ENCODE assay signal across 15 mouse cellular contexts in genomic region chr1:93767600-93767999, GRCm38 (mm10).
"Had no signal": no experiment of that assay in that cellular context is flagged by ENCODE, and none has a peak within 500 bp of the region (broad histone marks: within the 10 kb centered on the region; RNA-seq: fewer than 3 reads in every experiment).

No protein-coding gene starts in this region.

- H3K9ac ChIP-seq: neural tube, embryonic 15.5 days; stomach, embryonic 15.5 days had no signal

- H3K4me1 ChIP-seq: neural tube, embryonic 15.5 days; stomach, embryonic 15.5 days had no signal

- H3K4me3 ChIP-seq: neural tube, embryonic 15.5 days; stomach, embryonic 15.5 days had no signal

- H3K27me3 ChIP-seq: neural tube, embryonic 15.5 days; stomach, embryonic 15.5 days had no signal

- DNase-seq: retina, postnatal 1 day; right cerebral cortex, adult 18-20 months; right cerebral cortex, postnatal 14 days; right cerebral cortex, postnatal 25 days; right cerebral cortex, postnatal 4 days; spleen, adult 18-20 months; thymus, adult 18-20 months; thymus, adult 2 months; thymus, postnatal 14 days; thymus, postnatal 25 days; thymus, postnatal 36 days; thymus, postnatal 4 days had no signal

- H3K9me3 ChIP-seq: neural tube, embryonic 15.5 days; stomach, embryonic 15.5 days had no signal

- H3K4me2 ChIP-seq: neural tube, embryonic 15.5 days; stomach, embryonic 15.5 days had no signal

- H3K27ac ChIP-seq: neural tube, embryonic 15.5 days; stomach, embryonic 15.5 days; stomach, postnatal 0 days had no signal
